Mouse (Mus musculus): ENCODE measurements around the gene Smchd1.

DNA sequence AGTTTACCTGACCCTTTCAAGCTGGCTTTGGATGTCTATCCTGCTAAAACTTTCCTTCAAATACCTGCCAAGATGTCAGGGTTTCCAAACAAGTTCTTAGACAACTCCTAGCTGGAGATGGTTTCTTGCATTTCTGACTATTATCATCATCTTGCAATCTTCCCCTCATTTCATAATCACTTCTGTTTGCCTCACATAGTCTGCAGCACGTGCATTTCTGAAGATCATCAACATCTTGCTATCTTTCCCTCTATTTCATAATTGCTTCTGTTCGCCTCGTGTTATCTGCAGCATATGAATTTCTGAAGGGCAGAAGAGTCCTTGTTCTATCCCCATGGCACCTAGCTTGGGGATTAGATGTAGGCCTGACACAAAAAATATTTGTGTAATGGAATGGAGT is 180.6 kb downstream of the Smchd1 start:
- TF ChIP-seq GATA1 (IDR thresholded peaks at IDR 0.05; ENCODE audit: borderline replicate concordance, low read length) (no peak), FLI1 (IDR thresholded peaks at IDR 0.05; ENCODE audit: low read length) (no peak)
